Mouse (Mus musculus) lung, postnatal 0 days (tissue): Measurements from ENCODE around the gene Ryr3. TPM values are rescaled to one million over a fixed set of nuclear protein-coding genes. Genes with fewer than 3 reads are reported as not detected.

ENCODE experiments used
- ATAC-seq: fragments of 200-750 bp; cut with Nextera tagmentation; 2 replicates; pipeline ENCODE4 v1.8.0; 2017; ENCODE audit warnings: moderate library complexity
- DNase-seq: peaks from one replicate; pipeline ENCODE4 v3.0.0-alpha.2; 2016; ENCODE audit warnings: low spot score
- H3K27ac ChIP-seq: fragments of 300-500 bp; sonication (generic); 2 replicates; pipeline ENCODE4 v1.5.1; 2014; ENCODE audit warnings: antibody characterized with exemption, mild to moderate bottlenecking, low read length, mixed read lengths
- H3K27me3 ChIP-seq: fragments of 300-500 bp; sonication (generic); replicated peaks from 2 replicates; pipeline ENCODE4 v1.6.1; 2014; ENCODE audit warnings: low read length, mixed read lengths; ENCODE audit not compliant: insufficient read depth
- H3K36me3 ChIP-seq: fragments of 300-500 bp; sonication (generic); 2 replicates; pipeline ENCODE4 v1.6.1; 2014; ENCODE audit warnings: low read length, mixed read lengths; ENCODE audit not compliant: insufficient read depth
- H3K4me1 ChIP-seq: fragments of 300-500 bp; sonication (generic); 2 replicates; pipeline ENCODE4 v1.6.1; 2014; ENCODE audit warnings: antibody characterized with exemption, low read depth, low read length, mixed read lengths; ENCODE audit not compliant: insufficient read depth
- H3K4me2 ChIP-seq: fragments of 300-500 bp; sonication (generic); replicated peaks from 2 replicates; pipeline ENCODE4 v1.6.1; 2014; ENCODE audit warnings: low read depth, mild to moderate bottlenecking, low read length, moderate library complexity, mixed read lengths
- H3K4me3 ChIP-seq: fragments of 300-500 bp; sonication (generic); 2 replicates; pipeline ENCODE4 v1.5.1; 2014; ENCODE audit warnings: low read depth, low read length
- H3K9ac ChIP-seq: fragments of 300-500 bp; sonication (generic); replicated peaks from 2 replicates; pipeline ENCODE4 v1.6.1; 2014; ENCODE audit warnings: low read depth, mild to moderate bottlenecking
- H3K9me3 ChIP-seq: fragments of 300-500 bp; sonication (generic); 2 replicates; pipeline ENCODE4 v1.6.1; 2016; ENCODE audit warnings: low read length, mixed read lengths
- CTCF ChIP-seq: IDR thresholded peaks from 2 replicates; pipeline ENCODE4 v1.5.1; 2016; ENCODE audit warnings: antibody characterized with exemption, mild to moderate bottlenecking
- EP300 ChIP-seq: IDR thresholded peaks from 2 replicates; pipeline ENCODE4 v1.6.1; 2016; ENCODE audit warnings: antibody characterized with exemption, mild to moderate bottlenecking, control low read depth
- WGBS: fragments of 180-500 bp; shearing (Covaris S2); extraction: QIAGEN DNeasy Blood & Tissue Kit; methylation state at CpG from one replicate; pipeline ENCODE4 v1.1.7; 2014; 5-methylcytosine and 5-hydroxymethylcytosine counted together
- polyA plus RNA-seq: library from polyadenylated mRNA; unstranded; fragments of >200 nt; fragmentation: Nextera tagmentation; extraction: Ambion mirVana; gene quantifications from 2 replicates; pipeline ENCODE4 v1.2.1, GENCODE M21; 2015

Gene Ryr3
- 0.57 and 0.80 TPM in 2 replicates for polyA plus RNA-seq

DNA sequence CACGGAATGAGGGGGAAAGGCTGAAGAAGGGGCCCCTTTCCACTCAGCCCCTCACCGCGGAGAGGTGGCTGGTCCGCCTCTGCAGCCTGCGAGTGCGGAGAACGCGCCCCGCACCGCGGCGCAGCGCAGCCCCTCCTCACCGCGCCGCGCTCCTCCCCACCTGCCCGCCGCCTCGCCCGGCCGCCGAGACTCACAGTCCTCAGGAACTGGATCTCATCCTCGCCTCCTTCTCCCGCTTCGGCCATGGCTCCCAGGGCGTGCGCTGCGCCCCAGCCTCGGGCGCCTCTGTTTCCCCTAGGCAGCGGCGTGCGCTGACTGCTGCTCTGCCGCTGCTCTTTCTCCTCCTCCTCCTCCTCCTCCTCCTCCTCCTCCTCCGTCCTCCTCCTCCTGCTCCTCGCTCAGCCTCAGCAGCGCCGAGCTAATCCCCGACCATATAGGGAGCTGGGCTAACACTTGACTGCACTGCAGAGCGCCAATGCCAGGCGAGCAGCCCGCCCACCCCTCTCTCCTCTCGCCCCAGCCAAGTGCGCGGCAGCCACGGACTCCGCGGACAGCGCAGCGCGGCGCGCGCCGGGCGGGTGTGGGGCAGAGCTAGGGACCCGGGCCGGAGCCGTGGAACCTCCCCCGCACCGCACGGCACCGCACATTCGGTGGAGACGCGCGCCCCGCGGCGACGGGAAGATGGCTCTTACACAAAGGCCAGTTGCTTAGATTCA, at the start of gene Ryr3:
TSS of gene Ryr3 (minus strand) at position 351 of the 716 bp plus-strand sequence.
- H3K27ac ChIP-seq: no peak within 1 kb of the TSS
- DNase-seq (peak; percentile 43), ATAC-seq (peak; percentile 85)
- 2% methylated on average over 42 of the region's 72 CpGs for WGBS
- peak within 1 kb of the TSS; percentile 66 for H3K4me2 ChIP-seq
- no peaks in the 10 kb centered on the region for H3K27me3 ChIP-seq
- H3K4me3 ChIP-seq: peak within 1 kb of the TSS; percentile 38
- peak; percentile 14; the same call in 1 of the 2 replicates for TF ChIP-seq CTCF
- TF ChIP-seq EP300: no peak
- no peaks in the 10 kb centered on the region for H3K9me3 ChIP-seq
- H3K36me3 ChIP-seq: no peaks in the 10 kb centered on the region
- no peak within 1 kb of the TSS for H3K9ac ChIP-seq
- no peaks in the 10 kb centered on the region for H3K4me1 ChIP-seq

DNA sequence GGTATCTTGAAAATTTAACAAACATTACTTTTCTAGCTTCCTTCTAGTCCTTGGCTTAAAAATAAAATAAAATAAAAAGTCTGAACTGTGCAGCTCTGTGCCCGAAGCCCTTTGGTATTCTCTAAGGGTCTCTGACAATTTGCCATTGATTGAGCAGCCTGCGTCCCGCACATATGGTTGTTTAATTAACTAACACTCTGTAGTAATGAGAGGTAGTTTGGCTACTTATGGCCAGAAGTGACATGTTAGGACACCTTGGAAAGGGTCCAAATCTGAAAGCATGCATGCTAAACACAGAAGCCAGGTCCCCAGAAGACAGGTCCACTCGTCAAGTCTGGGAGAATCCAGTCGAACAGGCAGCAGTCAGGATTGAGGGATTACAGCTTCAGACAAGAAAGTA, 22.0 kb upstream of the Ryr3 start:
- WGBS: 41% methylated on average over 5 of the region's 5 CpGs
- no peak for ATAC-seq
- no peak for DNase-seq
- Histone ChIP-seq H3K4me2 (no peak overlapping the region), H3K4me3 (no peak overlapping the region), H3K27me3 (no peaks in the 10 kb centered on the region), H3K36me3 (no peaks in the 10 kb centered on the region), H3K9ac (no peak overlapping the region), H3K9me3 (no peaks in the 10 kb centered on the region), H3K27ac (no peak overlapping the region), H3K4me1 (no peaks in the 10 kb centered on the region)
- no peak for TF ChIP-seq CTCF
- no peak for TF ChIP-seq EP300

DNA sequence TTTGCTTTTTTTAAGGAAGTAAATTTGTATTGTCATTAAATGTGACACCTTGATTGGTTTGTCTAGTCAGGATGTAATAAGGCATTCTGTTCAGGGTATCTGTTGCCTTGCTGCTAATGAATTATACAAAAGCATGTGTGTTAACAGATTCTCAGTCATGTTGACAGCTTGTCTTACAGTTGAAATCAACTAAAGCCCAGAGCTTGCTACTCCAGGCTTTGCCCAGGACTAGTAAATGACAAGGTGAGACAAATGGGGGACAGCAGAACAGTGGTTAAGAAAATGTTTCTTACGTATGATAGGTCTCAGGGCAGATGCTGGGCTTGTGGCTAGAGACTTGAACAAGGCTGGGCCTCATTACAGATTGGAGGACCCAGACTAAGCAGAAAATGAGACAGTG, 20.1 kb upstream of the Ryr3 start:
- no peak for ATAC-seq
- no peaks in the 10 kb centered on the region for H3K9me3 ChIP-seq
- no peak for DNase-seq
- no peak overlapping the region for H3K4me3 ChIP-seq
- H3K4me2 ChIP-seq: no peak overlapping the region
- no peak overlapping the region for H3K9ac ChIP-seq
- H3K4me1 ChIP-seq: no peaks in the 10 kb centered on the region
- no peaks in the 10 kb centered on the region for H3K27me3 ChIP-seq
- 45% methylated on average over 1 of the region's 1 CpGs for WGBS
- TF ChIP-seq EP300 (no peak), CTCF (no peak)
- H3K36me3 ChIP-seq: no peaks in the 10 kb centered on the region
- H3K27ac ChIP-seq: no peak overlapping the region

- Histone ChIP-seq H3K4me2 (no peak overlapping the region), H3K9me3 (no peaks in the 10 kb centered on the region), H3K27ac (no peak overlapping the region), H3K9ac (no peak overlapping the region), H3K4me1 (no peaks in the 10 kb centered on the region), H3K27me3 (no peaks in the 10 kb centered on the region), H3K4me3 (no peak overlapping the region), H3K36me3 (no peaks in the 10 kb centered on the region)
- 21% methylated on average over 3 of the region's 3 CpGs for WGBS
- DNase-seq (peak; percentile 77), ATAC-seq (no peak)
- no peak for TF ChIP-seq EP300
- peak; percentile 76 for TF ChIP-seq CTCF
Measured at GRCm38 (mm10) chr2:113234559-113234958, 17.7 kb upstream of the Ryr3 start.

GRCm38 (mm10) chr2:113233356-113233755, 16.5 kb upstream of the Ryr3 start:
- 49% methylated on average over 3 of the region's 3 CpGs for WGBS
- Histone ChIP-seq H3K4me1 (no peaks in the 10 kb centered on the region), H3K27me3 (no peaks in the 10 kb centered on the region), H3K27ac (no peak overlapping the region), H3K36me3 (no peaks in the 10 kb centered on the region), H3K4me2 (no peak overlapping the region), H3K9ac (no peak overlapping the region), H3K4me3 (no peak overlapping the region), H3K9me3 (no peaks in the 10 kb centered on the region)
- ATAC-seq (no peak), DNase-seq (no peak)
- TF ChIP-seq EP300 (no peak), CTCF (no peak)

DNA sequence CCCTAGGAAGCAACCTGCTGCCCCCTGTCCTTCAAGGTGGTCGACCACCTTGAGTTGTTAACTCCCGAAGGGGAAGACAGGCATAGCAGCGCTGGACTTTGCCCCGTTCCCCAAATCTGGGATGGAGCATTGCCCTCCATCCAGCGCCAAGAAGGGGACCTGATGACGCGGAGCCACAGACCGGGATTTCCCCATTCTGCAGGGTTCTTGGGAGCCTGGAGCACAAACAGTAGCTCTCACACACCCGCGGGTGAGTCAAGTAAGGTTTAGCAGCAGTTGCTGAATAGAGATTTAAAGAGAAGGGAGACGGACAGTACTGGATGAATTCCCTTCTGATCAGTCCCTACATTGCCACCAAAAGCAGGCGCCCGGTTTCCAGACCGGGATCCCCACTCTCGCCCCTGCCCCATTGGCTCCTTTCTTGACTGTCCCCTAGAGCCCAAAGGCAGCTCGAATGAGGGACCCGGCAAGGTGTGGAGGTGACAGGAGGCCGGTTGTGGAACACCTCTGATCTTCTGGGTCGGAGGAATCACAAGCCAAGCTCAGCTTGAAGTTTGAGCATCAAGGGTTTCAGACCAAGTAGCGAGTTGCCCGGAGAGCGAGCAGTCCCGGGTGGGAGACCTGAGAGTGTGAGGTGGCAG, 671 bp downstream of the Ryr3 start:
- H3K9ac ChIP-seq: no peak overlapping the region
- H3K36me3 ChIP-seq: no peaks in the 10 kb centered on the region
- WGBS: 7% methylated on average over 23 of the region's 23 CpGs
- ATAC-seq (no peak), DNase-seq (peak; percentile 12)
- no peak for TF ChIP-seq EP300
- TF ChIP-seq CTCF: no peak
- H3K27ac ChIP-seq: no peak overlapping the region
- H3K4me1 ChIP-seq: no peaks in the 10 kb centered on the region
- H3K27me3 ChIP-seq: no peaks in the 10 kb centered on the region
- peak overlapping the region; percentile 38 for H3K4me3 ChIP-seq
- no peaks in the 10 kb centered on the region for H3K9me3 ChIP-seq
- H3K4me2 ChIP-seq: peak overlapping the region; percentile 66
